Mouse (Mus musculus) NIH3T3 (cell line): ENCODE results near the gene Rhox1.
A peak's percentile ranks its signal among the peaks of the same experiment; 100 is the strongest.
"Not testable (repeated sequence)": the region's sequence is repeated elsewhere in the genome, so short reads cannot be mapped to it uniquely, and the experiment has no call there.

Experiments
- DNase-seq: peaks from one replicate; pipeline ENCODE4 v3.0.0-alpha.2; 2012; ENCODE audit warnings: low read depth

Rhox1 gene

GRCm38 (mm10) chrX:37222158-37222557 is at the start of gene Rhox1:
Rhox1 (minus strand) TSS chrX:37222258.
- DNase-seq, result not testable (repeated sequence)

GRCm38 (mm10) chrX:37265038-37265437 is 43.0 kb upstream of the Rhox1 start, which contains the start of gene Rhox4a:
Rhox4a (plus strand) TSS chrX:37265338.
- DNase-seq, result not testable (repeated sequence)

GRCm38 (mm10) chrX:37249619-37250018 is 27.6 kb upstream of the Rhox1 start, which contains the start of gene Rhox3a:
Rhox3a (plus strand) TSS chrX:37249919.
- not testable (repeated sequence) for DNase-seq

- DNase-seq, result not testable (repeated sequence)
Observed at GRCm38 (mm10) chrX:37244676-37245075, 22.6 kb upstream of the Rhox1 start, which contains the start of gene Rhox2a. Rhox2a (plus strand) TSS chrX:37244976.

GRCm38 (mm10) chrX:37210941-37211340 is 11.1 kb downstream of the Rhox1 start, which contains the start of gene Gm9:
Gm9 (minus strand) TSS chrX:37211041.
- no peak for DNase-seq

- DNase-seq, result no peak
Observed at GRCm38 (mm10) chrX:37198676-37199075, 23.4 kb downstream of the Rhox1 start.

- peak; percentile 5 for DNase-seq
Observed at GRCm38 (mm10) chrX:37191744-37192379, 30.2 kb downstream of the Rhox1 start.

- DNase-seq, result peak; percentile 75
Observed at GRCm38 (mm10) chrX:37191105-37191743, 30.8 kb downstream of the Rhox1 start, which contains the start of the genes Ndufa1 and Rnf113a1. Ndufa1 (minus strand) TSS chrX:37191163. Rnf113a1 (plus strand) TSS chrX:37191245.

- no peak for DNase-seq
Observed at GRCm38 (mm10) chrX:37190755-37191104, 31.3 kb downstream of the Rhox1 start.

GRCm38 (mm10) chrX:37184401-37184800 is 37.7 kb downstream of the Rhox1 start:
- DNase-seq, result not testable (repeated sequence)

- no peak for DNase-seq
Observed at GRCm38 (mm10) chrX:37168742-37169141, 53.3 kb downstream of the Rhox1 start, which contains the start of gene Akap14. Akap14 (minus strand) TSS chrX:37168842.

- peak; percentile 77 for DNase-seq
Observed at GRCm38 (mm10) chrX:37167085-37167484, 55.0 kb downstream of the Rhox1 start.
